Mouse (Mus musculus) thymus, postnatal 10 days (tissue): ENCODE measurements around the gene Bid.
"Not testable (repeated sequence)": the region's sequence is repeated elsewhere in the genome, so short reads cannot be mapped to it uniquely, and the experiment has no call there.

Experiments used
- DNase-seq, 2 experiments: peaks; one replicate each; pipeline ENCODE4 v3.0.0; 2021; ENCODE audit warnings: low spot score in 2 of 2

Gene Bid

DNA sequence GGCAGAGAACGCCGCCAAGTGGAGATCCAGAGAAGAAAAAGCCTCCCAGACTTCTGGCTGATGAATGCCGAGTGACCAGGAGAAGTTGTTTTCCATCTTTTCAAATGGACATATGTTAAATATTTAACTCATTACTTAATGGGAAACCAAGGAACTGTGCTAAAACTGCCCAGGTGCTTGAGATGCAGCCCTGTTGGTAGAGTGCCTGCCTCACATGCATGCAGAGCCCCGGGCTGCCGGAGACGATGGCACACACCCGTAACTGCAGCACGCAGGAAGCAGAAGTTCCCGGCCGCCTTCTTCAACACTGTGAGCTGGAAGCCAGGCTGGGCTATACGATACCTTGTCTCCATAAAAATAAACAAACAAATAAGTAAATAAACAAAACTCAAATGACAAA lies 12.7 kb downstream of the Bid start:
- DNase-seq = no peak

- peak in 1 of 2 experiments; percentile 55 for DNase-seq
These were observed 13.2 kb downstream of the Bid start for GRCm38 (mm10) chr6:120903450-120903912.

- DNase-seq = peak; percentile 48 to 51
These were observed 14.6 kb downstream of the Bid start for GRCm38 (mm10) chr6:120901776-120902645.

DNA sequence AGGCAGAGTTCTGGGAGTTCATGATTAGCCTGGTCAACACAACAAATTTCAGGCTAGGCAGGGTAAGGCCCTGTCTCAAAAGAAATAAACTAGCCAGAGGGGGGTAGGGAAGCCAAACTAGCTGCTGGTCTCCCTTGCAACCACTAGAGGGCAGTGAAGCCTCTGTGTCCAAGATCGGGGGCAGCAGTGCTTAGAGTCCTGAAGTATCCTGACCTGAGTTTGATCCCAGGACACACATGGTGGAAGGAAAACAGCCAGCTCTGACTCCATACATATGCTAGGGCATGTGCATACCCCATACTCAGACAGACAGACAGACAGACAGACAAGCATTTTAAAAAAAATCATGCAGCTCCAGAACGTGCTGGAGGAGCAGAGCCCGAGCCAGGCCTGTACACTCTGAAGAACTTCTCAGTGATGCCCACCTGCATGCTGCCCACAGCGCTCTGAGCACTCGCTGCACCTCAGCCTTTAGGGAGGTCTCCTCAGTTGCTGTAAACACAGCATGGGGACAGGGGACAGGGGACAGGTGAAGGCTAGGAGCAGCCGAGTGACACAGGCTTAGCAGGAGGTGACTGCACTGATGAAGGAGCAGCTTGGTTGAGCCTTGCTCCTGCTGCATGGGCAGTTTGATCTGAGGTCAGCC lies 18.3 kb downstream of the Bid start:
- peak in 1 of 2 experiments; percentile 65 for DNase-seq

GRCm38 (mm10) chr6:120894524-120894923 lies 22.1 kb downstream of the Bid start:
- no peak for DNase-seq

GRCm38 (mm10) chr6:120894089-120894488 lies 22.6 kb downstream of the Bid start:
- DNase-seq = no peak

DNA sequence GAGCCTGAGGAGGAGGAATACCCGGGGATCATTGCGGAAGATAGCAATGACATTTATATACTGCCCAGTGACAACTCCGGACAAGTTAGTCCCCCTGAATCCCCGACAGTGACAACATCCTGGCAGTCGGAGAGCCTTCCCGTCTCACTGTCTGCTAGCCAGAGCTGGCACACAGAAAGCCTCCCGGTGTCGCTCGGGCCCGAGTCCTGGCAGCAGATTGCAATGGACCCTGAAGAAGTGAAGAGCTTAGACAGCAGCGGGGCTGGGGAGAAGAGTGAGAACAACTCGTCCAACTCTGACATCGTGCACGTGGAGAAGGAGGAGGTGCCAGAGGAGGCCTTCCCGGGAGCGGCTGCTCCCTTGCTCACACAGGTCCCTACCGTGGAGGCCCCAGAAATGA lies 30.0 kb downstream of the Bid start:
- no peak for DNase-seq

GRCm38 (mm10) chr6:120884436-120884835 lies 32.2 kb downstream of the Bid start:
- no peak for DNase-seq

DNA sequence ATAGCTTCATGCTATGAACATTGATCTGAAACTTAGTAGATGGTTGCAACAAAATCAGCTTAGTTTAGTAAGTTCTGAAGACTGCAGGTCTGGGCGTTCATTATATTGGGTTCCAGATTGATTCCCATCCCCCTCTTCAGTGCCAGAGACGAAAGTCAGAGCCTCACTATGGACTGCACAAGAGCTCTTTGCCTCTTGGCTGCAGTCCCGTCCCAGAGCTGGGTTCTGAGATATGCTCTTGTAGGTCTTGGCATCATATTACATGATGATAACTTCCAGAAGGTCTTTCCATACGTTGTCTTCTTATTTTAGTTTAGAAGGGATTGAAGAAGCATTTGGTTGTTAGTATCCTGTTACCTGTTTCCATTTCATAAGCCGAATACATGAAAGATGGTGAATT lies 37.6 kb downstream of the Bid start:
- no peak for DNase-seq

- DNase-seq = no peak
These were observed 42.8 kb downstream of the Bid start for GRCm38 (mm10) chr6:120873874-120874273.

- no peak for DNase-seq
These were observed 45.4 kb downstream of the Bid start for GRCm38 (mm10) chr6:120871286-120871685.

DNA sequence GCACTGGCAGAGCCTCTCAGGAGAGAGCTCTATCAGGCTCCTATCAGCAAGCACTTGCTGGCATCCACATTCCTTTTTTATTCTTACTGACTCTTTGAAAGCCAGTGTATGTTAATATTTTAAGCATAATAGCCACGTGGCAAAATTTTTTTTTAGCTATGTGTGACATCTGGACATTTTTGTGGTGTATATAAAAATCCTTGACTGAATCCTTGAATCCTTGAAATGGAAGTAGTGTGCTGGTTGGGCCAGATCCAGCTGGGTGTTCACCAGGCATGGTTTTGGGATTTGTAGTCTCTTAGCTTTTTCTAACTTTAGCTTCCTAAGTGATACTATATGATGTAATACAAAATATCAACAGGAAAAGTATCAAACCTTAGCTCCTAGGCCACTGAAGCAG lies 47.8 kb downstream of the Bid start:
- DNase-seq = no peak

- no peak for DNase-seq
These were observed 50.4 kb downstream of the Bid start for GRCm38 (mm10) chr6:120866051-120866814.

GRCm38 (mm10) chr6:120860079-120860478 lies 56.6 kb downstream of the Bid start:
- DNase-seq = no peak

- no peak for DNase-seq
These were observed 58.4 kb downstream of the Bid start for GRCm38 (mm10) chr6:120858217-120858711.

DNA sequence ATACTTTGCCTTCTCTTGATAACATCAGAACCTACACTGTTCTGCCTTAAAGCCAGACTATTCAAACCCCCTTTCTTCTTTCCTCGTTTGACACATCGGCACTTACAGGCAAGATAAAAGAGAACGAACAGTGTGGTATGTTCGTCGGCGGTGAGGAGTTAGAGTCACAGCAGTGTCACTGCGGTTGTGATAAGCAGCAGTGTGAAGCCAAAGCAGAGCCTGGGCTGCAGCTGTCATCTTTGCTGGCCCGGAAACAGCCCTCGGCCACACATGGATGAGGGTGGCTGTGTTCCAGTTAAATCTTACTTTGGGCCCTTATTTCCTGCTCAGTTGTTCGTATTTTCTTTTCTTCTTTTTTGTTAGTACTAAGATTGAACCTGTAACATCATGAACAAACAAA lies 62.2 kb downstream of the Bid start:
- DNase-seq = no peak

DNA sequence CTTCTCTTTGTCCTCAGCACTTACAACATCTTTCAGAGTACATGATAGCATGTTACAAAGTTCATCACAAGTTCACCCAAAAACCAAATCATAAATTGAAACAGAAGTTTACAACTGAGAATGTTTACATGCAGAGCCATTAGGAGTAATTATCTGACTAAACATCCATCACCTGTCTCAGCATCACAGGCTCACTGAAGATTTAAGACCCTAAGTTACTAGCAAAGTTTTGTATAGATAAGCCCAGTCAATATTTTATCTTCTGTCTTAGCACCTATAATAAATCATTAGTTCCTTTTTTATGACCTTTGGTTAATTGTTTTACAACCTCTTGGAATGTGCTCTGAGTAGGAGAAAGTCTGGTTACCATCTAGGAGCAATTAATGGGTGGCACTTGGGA lies 65.9 kb downstream of the Bid start:
- not testable (repeated sequence) for DNase-seq
